Mouse (Mus musculus) liver, adult 2 months (tissue): ENCODE data around the gene Ralgapa2.
A peak's percentile ranks its signal among the peaks of the same experiment; 100 is the strongest.

Experiments used
- CTCF ChIP-seq: fragments of 200-500 bp; IDR thresholded peaks from 2 replicates; pipeline ENCODE4 v1.5.1; 2011; ENCODE audit warnings: low read depth, low read length, control low read depth
- POLR2A ChIP-seq: fragments of 200-500 bp; IDR thresholded peaks from 2 replicates; pipeline ENCODE4 v1.6.1; 2011; ENCODE audit warnings: low read length, control low read depth; ENCODE audit not compliant: insufficient read depth; ENCODE audit errors: extremely low read depth

DNA sequence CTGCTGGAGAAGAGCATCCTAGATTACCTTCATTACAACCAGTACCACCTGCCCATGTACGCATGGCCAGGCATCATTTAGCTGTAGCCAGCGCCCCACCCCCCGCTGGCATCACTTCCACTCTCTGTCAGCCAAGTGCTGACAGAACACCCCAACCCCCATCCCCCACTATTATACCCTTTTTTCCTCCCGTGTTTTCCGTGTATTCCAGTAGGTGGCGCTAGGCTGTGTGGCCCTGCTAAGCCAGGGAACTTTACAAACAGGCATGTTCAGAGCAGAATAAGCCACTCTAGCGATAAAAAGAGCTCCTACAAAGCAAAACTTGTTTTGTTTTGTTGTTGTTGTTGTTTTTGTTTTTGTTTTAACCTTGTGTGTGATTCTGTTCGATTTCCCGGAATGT is 297.4 kb downstream of the Ralgapa2 start:
- TF ChIP-seq CTCF, result peak; percentile 66
- no peak for TF ChIP-seq POLR2A
